Mouse (Mus musculus): Measurements from ENCODE around the gene Pfdn5. TPM values are rescaled to one million over a fixed set of nuclear protein-coding genes. Genes with fewer than 3 reads are reported as not detected.

Gene Pfdn5
- polyA plus RNA-seq (2015; fragmentation: Nextera tagmentation; extraction: Ambion mirVana), result 133 and 151 TPM in 2 replicates

- Histone ChIP-seq H3K9ac (peak within 1 kb of the TSS; percentile 84), H3K9me3 (replicated peaks) (no peaks in the 10 kb centered on the region), H3K4me3 (replicated peaks) (peak within 1 kb of the TSS; percentile 79), H3K4me1 (replicated peaks) (peaks cover 18% of the 10 kb centered on the region), H3K4me2 (peak within 1 kb of the TSS; percentile 75), H3K36me3 (peaks cover 63% of the 10 kb centered on the region), H3K27me3 (no peaks in the 10 kb centered on the region), H3K27ac (peak within 1 kb of the TSS; percentile 68)
- under 1% methylated on average over 40 of the region's 40 CpGs for WGBS (ENCODE audit: insufficient replicate concordance)
- DNase-seq (peak; percentile 80), ATAC-seq (ENCODE audit: low read depth) (peak; percentile 92)
Measured at GRCm38 (mm10) chr15:102326022-102326576, at the start of gene Pfdn5. TSS of gene Pfdn5 (plus strand) at chr15:102326116.

GRCm38 (mm10) chr15:102278726-102279091 lies 47.2 kb upstream of the Pfdn5 start:
- H3K27ac ChIP-seq, result peak overlapping the region; percentile 71
- H3K36me3 ChIP-seq, result peaks cover 14% of the 10 kb centered on the region
- H3K4me3 ChIP-seq (replicated peaks), result peak overlapping the region; percentile 85
- peak overlapping the region; percentile 93 for H3K4me2 ChIP-seq
- DNase-seq, result no peak
- no peak for ATAC-seq (ENCODE audit: low read depth)
- 0 out of 2 replicates have a peak, but pooled peaks cover 5% of the 10 kb centered on the region for H3K27me3 ChIP-seq
- 15% methylated on average over 7 of the region's 7 CpGs for WGBS (ENCODE audit: insufficient replicate concordance)
- H3K9me3 ChIP-seq (replicated peaks), result no peaks in the 10 kb centered on the region
- H3K4me1 ChIP-seq (replicated peaks), result peaks cover 48% of the 10 kb centered on the region
- peak overlapping the region; percentile 81 for H3K9ac ChIP-seq

GRCm38 (mm10) chr15:102279092-102279782 lies 46.7 kb upstream of the Pfdn5 start, which contains the start of gene Mfsd5:
TSS of gene Mfsd5 (plus strand) at chr15:102279454.
- Histone ChIP-seq H3K9me3 (replicated peaks) (no peaks in the 10 kb centered on the region), H3K4me3 (replicated peaks) (peak within 1 kb of the TSS; percentile 85), H3K4me1 (replicated peaks) (peaks cover 53% of the 10 kb centered on the region), H3K4me2 (peak within 1 kb of the TSS; percentile 93), H3K27me3 (0 out of 2 replicates have a peak, but pooled peaks cover under 1% of the 10 kb centered on the region), H3K9ac (peak within 1 kb of the TSS; percentile 81), H3K36me3 (peaks cover 14% of the 10 kb centered on the region), H3K27ac (peak within 1 kb of the TSS; percentile 78)
- under 1% methylated on average over 65 of the region's 65 CpGs for WGBS (ENCODE audit: insufficient replicate concordance)
- ATAC-seq (ENCODE audit: low read depth) (peak; percentile 91), DNase-seq (peak; percentile 76)

- peak overlapping the region; percentile 93 for H3K4me2 ChIP-seq
- peak overlapping the region; percentile 81 for H3K9ac ChIP-seq
- peak overlapping the region; percentile 78 for H3K27ac ChIP-seq
- H3K4me1 ChIP-seq (replicated peaks), result peaks cover 59% of the 10 kb centered on the region
- ATAC-seq (ENCODE audit: low read depth) (peak; percentile 32), DNase-seq (no peak)
- peak overlapping the region; percentile 85 for H3K4me3 ChIP-seq (replicated peaks)
- WGBS (ENCODE audit: insufficient replicate concordance), result 17% methylated on average over 13 of the region's 13 CpGs
- no peaks in the 10 kb centered on the region for H3K27me3 ChIP-seq
- no peaks in the 10 kb centered on the region for H3K9me3 ChIP-seq (replicated peaks)
- peaks cover 14% of the 10 kb centered on the region for H3K36me3 ChIP-seq
Measured at GRCm38 (mm10) chr15:102279783-102280520, 46.0 kb upstream of the Pfdn5 start.

GRCm38 (mm10) chr15:102280623-102281022 lies 45.3 kb upstream of the Pfdn5 start:
- H3K9me3 ChIP-seq (replicated peaks), result no peaks in the 10 kb centered on the region
- peak overlapping the region; percentile 93 for H3K4me2 ChIP-seq
- peaks cover 59% of the 10 kb centered on the region for H3K4me1 ChIP-seq (replicated peaks)
- H3K9ac ChIP-seq, result peak overlapping the region; percentile 81
- 87% methylated on average over 19 of the region's 19 CpGs for WGBS (ENCODE audit: insufficient replicate concordance)
- H3K4me3 ChIP-seq (replicated peaks), result peak overlapping the region; percentile 85
- DNase-seq (no peak), ATAC-seq (ENCODE audit: low read depth) (no peak)
- H3K27me3 ChIP-seq, result no peaks in the 10 kb centered on the region
- H3K27ac ChIP-seq, result no peak overlapping the region; the same call in 1 of the 2 replicates
- peaks cover 14% of the 10 kb centered on the region for H3K36me3 ChIP-seq

GRCm38 (mm10) chr15:102282463-102283292 lies 43.2 kb upstream of the Pfdn5 start:
- Histone ChIP-seq H3K4me2 (peak overlapping the region; percentile 45), H3K9me3 (replicated peaks) (no peaks in the 10 kb centered on the region), H3K36me3 (peaks cover 14% of the 10 kb centered on the region), H3K27me3 (no peaks in the 10 kb centered on the region), H3K27ac (peak overlapping the region; percentile 47), H3K4me1 (replicated peaks) (peaks cover 59% of the 10 kb centered on the region), H3K9ac (0 out of 2 replicates have a peak overlapping the region, but pooled peaks have one; percentile 0), H3K4me3 (replicated peaks) (no peak overlapping the region)
- peak; percentile 27 for DNase-seq
- ATAC-seq (ENCODE audit: low read depth), result 0 out of 2 replicates have a peak, but pooled peaks have one; percentile 11
- 31% methylated on average over 8 of the region's 8 CpGs for WGBS (ENCODE audit: insufficient replicate concordance)

GRCm38 (mm10) chr15:102283648-102284047 lies 42.3 kb upstream of the Pfdn5 start:
- H3K4me2 ChIP-seq, result no peak overlapping the region
- H3K4me1 ChIP-seq (replicated peaks), result peaks cover 56% of the 10 kb centered on the region
- no peak for DNase-seq

GRCm38 (mm10) chr15:102287395-102287794 lies 38.5 kb upstream of the Pfdn5 start:
- H3K4me1 ChIP-seq (replicated peaks), result peaks cover 24% of the 10 kb centered on the region
- no peaks in the 10 kb centered on the region for H3K9me3 ChIP-seq (replicated peaks)
- no peak for ATAC-seq (ENCODE audit: low read depth)
- peak; percentile 24 for DNase-seq
- no peak overlapping the region for H3K27ac ChIP-seq
- no peaks in the 10 kb centered on the region for H3K27me3 ChIP-seq
- no peak overlapping the region for H3K9ac ChIP-seq
- no peak overlapping the region for H3K4me3 ChIP-seq (replicated peaks)
- no peak overlapping the region for H3K4me2 ChIP-seq
- no peaks in the 10 kb centered on the region for H3K36me3 ChIP-seq

More at GRCm38 (mm10) chr15:102283648-102284047, 42.3 kb upstream of the Pfdn5 start:
- 21% methylated on average over 3 of the region's 3 CpGs for WGBS (ENCODE audit: insufficient replicate concordance)
- no peaks in the 10 kb centered on the region for H3K9me3 ChIP-seq (replicated peaks)
- no peaks in the 10 kb centered on the region for H3K27me3 ChIP-seq
- peaks cover 14% of the 10 kb centered on the region for H3K36me3 ChIP-seq
- H3K27ac ChIP-seq, result no peak overlapping the region; the same call in none of the 2 replicates
- H3K9ac ChIP-seq, result no peak overlapping the region
- no peak overlapping the region for H3K4me3 ChIP-seq (replicated peaks)
- no peak for ATAC-seq (ENCODE audit: low read depth)

- peak within 1 kb of the TSS; percentile 87 for H3K9ac ChIP-seq
- ATAC-seq (ENCODE audit: low read depth) (peak; percentile 97), DNase-seq (peak; percentile 90)
- peak within 1 kb of the TSS; percentile 75 for H3K27ac ChIP-seq
- H3K4me2 ChIP-seq, result peak within 1 kb of the TSS; percentile 80
- H3K9me3 ChIP-seq (replicated peaks), result no peaks in the 10 kb centered on the region
- peak within 1 kb of the TSS; percentile 86 for H3K4me3 ChIP-seq (replicated peaks)
- H3K4me1 ChIP-seq (replicated peaks), result peaks cover 48% of the 10 kb centered on the region
- H3K36me3 ChIP-seq, result peaks cover 32% of the 10 kb centered on the region
- 6% methylated on average over 25 of the region's 25 CpGs for WGBS (ENCODE audit: insufficient replicate concordance)
- no peaks in the 10 kb centered on the region for H3K27me3 ChIP-seq
Measured at GRCm38 (mm10) chr15:102295633-102296367, 30.1 kb upstream of the Pfdn5 start, which contains the start of gene Espl1. TSS of gene Espl1 (plus strand) at chr15:102296266.

- DNase-seq, result no peak
- peak; percentile 45 for ATAC-seq (ENCODE audit: low read depth)
- peaks cover 38% of the 10 kb centered on the region for H3K36me3 ChIP-seq
- H3K27me3 ChIP-seq, result no peaks in the 10 kb centered on the region
- WGBS (ENCODE audit: insufficient replicate concordance), result 3% methylated on average over 24 of the region's 24 CpGs
- H3K4me2 ChIP-seq, result peak overlapping the region; percentile 80
- H3K4me3 ChIP-seq (replicated peaks), result peak overlapping the region; percentile 86
- H3K4me1 ChIP-seq (replicated peaks), result peaks cover 48% of the 10 kb centered on the region
- H3K9me3 ChIP-seq (replicated peaks), result no peaks in the 10 kb centered on the region
- H3K27ac ChIP-seq, result peak overlapping the region; percentile 75
- peak overlapping the region; percentile 87 for H3K9ac ChIP-seq
Measured at GRCm38 (mm10) chr15:102296368-102297006, 29.4 kb upstream of the Pfdn5 start.
